Mouse (Mus musculus) right cerebral cortex, postnatal 36 days (tissue): ENCODE data around the gene Gm21719.
"Not testable (repeated sequence)": the region's sequence is repeated elsewhere in the genome, so short reads cannot be mapped to it uniquely, and the experiment has no call there.

ENCODE experiments used
- DNase-seq, 2 experiments: peaks; one replicate each; pipeline ENCODE4 v3.0.0; 2022; ENCODE audit warnings: low spot score in 2 of 2, mixed read lengths in 1 of 2

The Gm21719 gene

DNA sequence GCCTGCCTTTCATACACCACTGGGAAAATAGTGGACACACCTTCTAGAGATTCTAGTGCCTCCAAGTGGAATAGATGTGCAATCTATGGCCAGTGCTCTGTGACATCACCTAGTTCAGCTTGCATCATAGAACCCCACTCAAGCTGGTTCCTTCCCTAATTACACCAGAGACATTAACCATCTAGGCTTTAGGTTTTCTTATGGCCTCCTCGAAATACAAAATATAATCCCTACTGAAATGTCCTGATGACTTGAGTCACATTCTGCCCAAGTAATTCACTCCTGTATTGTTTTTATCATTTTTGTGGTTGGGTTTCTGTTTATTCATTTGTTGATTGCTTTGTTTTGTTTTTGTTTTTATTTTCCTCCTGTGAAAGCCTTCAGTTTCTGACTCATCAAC is at the start of gene Gm21719:
Gene Gm21719, minus strand, starts transcription at position 101 of the 400 bp plus-strand sequence.
- DNase-seq, result not testable (repeated sequence)
